Mouse (Mus musculus) liver, embryonic 14.5 days (tissue): ENCODE measurements at regions not wholly inside any gene's neighbourhood (a gene's known extent, or its start where the extent isn't known, plus 50 kb on each side); places are given as distances from the start of the nearest gene placed in this dataset.

Experiments used
- CTCF ChIP-seq: IDR thresholded peaks from 2 replicates; pipeline ENCODE4 v1.5.1; 2016; ENCODE audit warnings: antibody characterized with exemption, low read depth, control low read depth
- EP300 ChIP-seq: IDR thresholded peaks from 2 replicates; pipeline ENCODE4 v1.6.1; 2016; ENCODE audit warnings: antibody characterized with exemption, low read depth

- TF ChIP-seq CTCF (no peak), EP300 (no peak)
These were observed 503.7 kb upstream of the Sptlc3 start for GRCm38 (mm10) chr2:138990031-138990430.
